In genomic region chr14:99316275-99316674, GRCm38 (mm10) we compare ENCODE assay signal across 25 mouse cellular contexts. TPM values are rescaled to one million over a fixed set of nuclear protein-coding genes. Genes with fewer than 3 reads are reported as not detected.
"Had no signal": no experiment of that assay in that cellular context is flagged by ENCODE, and none has a peak within 500 bp of the region (broad histone marks: within the 10 kb centered on the region; RNA-seq: fewer than 3 reads in every experiment).

No protein-coding gene starts in this region.

- H3K27me3 ChIP-seq: limb, embryonic 12.5 days; limb, embryonic 15.5 days; megakaryocyte, embryonic 14.5 days; neural tube, embryonic 13.5 days had no signal

- DNase-seq: kidney, adult 18-20 months; kidney, adult 9 months; kidney, postnatal 25 days; layer of hippocampus, postnatal 36 days; left cerebral cortex, postnatal 4 days; liver, postnatal 0 days; lung, embryonic 14.5 days; lung, postnatal 36 days; midbrain, embryonic 14.5 days; retina, postnatal 1 day; right cerebral cortex, postnatal 25 days; spleen, adult 18-20 months; thymus, postnatal 25 days had no signal

- H3K27ac ChIP-seq: kidney, postnatal 0 days; layer of hippocampus, adult 2 months; left cerebral cortex, adult 2 months; limb, embryonic 12.5 days; limb, embryonic 15.5 days; liver, embryonic 14.5 days; midbrain, embryonic 10.5 days; neural tube, embryonic 13.5 days had no signal

- H3K9ac ChIP-seq: limb, embryonic 12.5 days; limb, embryonic 15.5 days; liver, embryonic 14.5 days; liver, postnatal 0 days; lung, embryonic 14.5 days; neural tube, embryonic 13.5 days had no signal

- H3K4me3 ChIP-seq: layer of hippocampus, adult 2 months; left cerebral cortex, adult 2 months; limb, embryonic 12.5 days; limb, embryonic 15.5 days; megakaryocyte, embryonic 14.5 days; midbrain, embryonic 10.5 days; neural tube, embryonic 13.5 days had no signal

- ATAC-seq: inflammation-experienced regulatory T-cells, adult 6 months; liver, postnatal 0 days; lung, postnatal 0 days had no signal

- H3K4me2 ChIP-seq: limb, embryonic 12.5 days; limb, embryonic 15.5 days; liver, embryonic 11.5 days; lung, embryonic 14.5 days; neural tube, embryonic 13.5 days had no signal

- H3K36me3 ChIP-seq: neural tube, embryonic 13.5 days had no signal

- H3K4me1 ChIP-seq: limb, embryonic 12.5 days; limb, embryonic 15.5 days; midbrain, embryonic 10.5 days; neural tube, embryonic 13.5 days had no signal

- H3K9me3 ChIP-seq: limb, embryonic 15.5 days; megakaryocyte, embryonic 14.5 days; neural tube, embryonic 13.5 days had no signal

RNA-seq across cellular contexts. Expression of gene Klf5, which starts 17.8 kb away (rescaled TPM):
- polyA plus RNA-seq: inflammation-experienced regulatory T-cells, adult 6 months had no signal
